Mouse (Mus musculus): ENCODE results near the gene Il18r1.

Il18r1 gene

GRCm38 (mm10) chr1:40494594-40494993 is 29.2 kb downstream of the Il18r1 start:
- no peak for DNase-seq (ENCODE audit: low read depth, low spot score)

- no peak for DNase-seq (ENCODE audit: low read depth, low spot score)
Measured at GRCm38 (mm10) chr1:40499708-40500107, 34.4 kb downstream of the Il18r1 start.

GRCm38 (mm10) chr1:40501126-40501525 is 35.8 kb downstream of the Il18r1 start:
- no peak for DNase-seq (ENCODE audit: low read depth, low spot score)

- no peak for DNase-seq (ENCODE audit: low read depth, low spot score)
Measured at GRCm38 (mm10) chr1:40501546-40502398, 36.4 kb downstream of the Il18r1 start.

GRCm38 (mm10) chr1:40504548-40504947 is 39.2 kb downstream of the Il18r1 start:
- DNase-seq (ENCODE audit: low read depth, low spot score) = no peak

DNA sequence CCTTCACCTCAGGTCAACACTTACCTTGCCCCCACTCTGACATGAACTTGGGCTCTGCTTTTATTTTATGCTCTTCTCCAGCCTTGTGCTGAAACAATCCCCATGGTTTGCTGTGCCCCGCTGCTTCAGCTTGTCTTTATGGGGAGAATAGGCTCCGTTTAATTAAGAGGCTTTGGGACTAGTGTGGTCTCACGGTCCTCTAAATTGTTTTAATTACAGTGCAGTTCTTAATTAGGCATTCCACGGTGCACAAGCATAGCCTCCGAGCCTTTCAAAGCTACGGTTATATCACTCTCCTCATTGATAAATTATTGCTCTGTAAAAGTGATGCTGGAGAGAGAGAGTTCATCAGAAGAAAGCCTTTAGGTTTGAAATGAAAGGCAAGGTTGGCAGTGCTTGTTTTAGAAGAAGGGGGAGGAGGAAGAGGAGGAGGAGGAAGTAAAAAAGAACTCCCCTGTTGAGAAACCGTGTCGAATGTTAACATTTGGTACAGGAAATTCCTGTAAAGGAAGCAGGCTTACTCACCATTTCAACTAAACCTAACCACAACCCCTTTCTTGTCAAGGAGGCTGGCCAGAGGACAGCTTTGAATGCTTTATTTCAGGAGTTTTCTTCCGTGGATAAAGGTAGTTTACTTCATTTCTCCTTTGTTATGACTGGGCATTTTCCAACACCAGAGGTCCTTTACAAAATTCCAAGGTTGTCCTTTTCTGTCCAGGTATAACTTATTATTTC is 49.7 kb downstream of the Il18r1 start, which contains the start of gene Il18rap:
Gene Il18rap, plus strand, starts transcription at position 512 of the 735 bp plus-strand sequence.
- peak; percentile 49 for DNase-seq (ENCODE audit: low read depth, low spot score)

DNA sequence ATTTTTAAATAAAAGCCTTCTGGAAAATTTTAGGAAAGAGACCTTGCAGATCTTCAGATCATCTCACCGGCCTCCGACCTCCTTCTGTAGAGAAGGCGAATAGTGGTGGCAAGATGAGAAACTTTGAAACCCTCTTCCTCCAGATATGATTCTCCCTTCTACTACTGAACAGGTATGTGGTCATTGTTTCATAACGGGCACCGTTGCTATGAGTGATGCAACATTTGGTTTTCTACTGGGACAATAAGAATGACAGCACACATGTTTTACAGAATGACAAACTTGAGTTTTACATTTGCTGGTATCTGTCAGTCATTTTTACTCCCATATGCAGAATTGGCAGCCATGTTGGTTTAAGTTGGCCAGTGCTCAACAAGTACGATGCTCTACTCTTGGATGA is 51.0 kb downstream of the Il18r1 start:
- DNase-seq (ENCODE audit: low read depth, low spot score) = peak; percentile 21

- DNase-seq (ENCODE audit: low read depth, low spot score) = no peak
Measured at GRCm38 (mm10) chr1:40522918-40523317, 57.6 kb downstream of the Il18r1 start.

DNA sequence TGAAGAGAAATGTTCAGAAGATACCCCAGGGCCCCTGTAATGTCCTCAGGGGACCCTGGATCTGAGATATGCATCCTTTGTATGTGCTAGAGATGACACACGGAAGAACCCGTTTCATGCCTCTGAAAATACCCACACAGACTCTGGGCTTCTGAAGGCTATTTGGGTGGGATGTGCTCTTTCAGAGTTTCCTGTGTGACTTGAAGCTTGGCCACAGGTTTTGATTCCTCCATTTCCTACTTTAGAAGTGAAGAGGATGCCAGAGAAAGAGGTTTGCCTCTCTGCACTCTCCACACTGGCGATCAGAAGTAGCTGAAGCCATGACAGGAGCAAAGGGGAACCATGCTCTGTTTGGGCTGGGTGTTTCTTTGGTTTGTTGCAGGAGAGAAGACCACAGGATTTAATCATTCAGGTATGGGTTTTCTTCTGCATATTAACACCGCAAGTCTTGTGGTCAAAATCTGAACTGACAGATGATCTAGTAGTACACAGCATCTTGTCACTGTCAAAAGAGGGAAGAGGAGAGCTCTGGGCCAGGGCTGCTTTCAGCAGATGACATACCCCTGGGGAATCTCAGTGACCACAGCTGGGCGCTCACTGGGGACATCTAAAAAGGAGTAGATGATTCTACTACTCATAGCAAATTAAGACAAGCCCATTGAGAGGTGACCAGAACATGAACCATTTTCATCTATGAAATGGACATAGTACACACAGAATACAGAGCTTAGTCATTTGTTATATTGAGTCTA is 58.8 kb downstream of the Il18r1 start:
- DNase-seq (ENCODE audit: low read depth, low spot score) = no peak

DNA sequence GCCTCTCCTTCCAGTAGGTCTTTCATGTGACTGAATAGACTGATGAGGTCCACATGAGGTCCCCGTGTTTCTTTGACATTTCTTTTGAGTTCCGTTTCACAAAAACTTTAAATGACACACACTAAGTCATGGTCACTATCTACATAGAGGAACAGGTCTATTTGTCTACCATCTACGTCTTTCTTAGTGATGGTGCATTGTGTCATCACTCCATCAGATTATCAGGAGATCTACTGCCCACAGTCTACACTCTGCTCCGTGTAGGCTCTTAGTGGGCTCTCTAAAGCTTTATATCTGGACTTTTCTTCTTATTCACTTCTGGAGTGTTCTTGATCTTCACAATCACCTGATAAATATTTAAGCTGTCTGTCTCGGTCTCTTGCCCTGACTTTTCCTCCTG is 63.9 kb downstream of the Il18r1 start:
- DNase-seq (ENCODE audit: low read depth, low spot score) = peak; percentile 16

DNA sequence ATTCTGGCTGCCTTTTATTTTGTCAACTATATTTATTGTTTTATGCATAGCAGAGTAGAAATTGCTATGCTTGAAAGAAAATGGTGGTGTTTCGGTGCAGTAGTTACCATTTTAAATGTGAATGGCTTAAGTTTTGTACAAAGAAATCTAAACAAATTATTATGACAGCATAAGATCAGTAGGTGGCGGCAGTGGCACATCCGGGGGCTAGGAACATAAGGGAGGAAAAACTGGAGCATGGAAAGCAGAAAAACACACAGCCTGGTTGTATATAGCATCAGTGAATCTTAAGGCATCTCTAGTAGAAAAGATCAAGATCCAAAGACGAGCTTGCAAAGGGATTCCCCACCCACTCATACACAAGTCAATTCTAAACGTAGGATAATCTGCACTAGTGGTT is 72.2 kb downstream of the Il18r1 start:
- no peak for DNase-seq (ENCODE audit: low read depth, low spot score)

DNA sequence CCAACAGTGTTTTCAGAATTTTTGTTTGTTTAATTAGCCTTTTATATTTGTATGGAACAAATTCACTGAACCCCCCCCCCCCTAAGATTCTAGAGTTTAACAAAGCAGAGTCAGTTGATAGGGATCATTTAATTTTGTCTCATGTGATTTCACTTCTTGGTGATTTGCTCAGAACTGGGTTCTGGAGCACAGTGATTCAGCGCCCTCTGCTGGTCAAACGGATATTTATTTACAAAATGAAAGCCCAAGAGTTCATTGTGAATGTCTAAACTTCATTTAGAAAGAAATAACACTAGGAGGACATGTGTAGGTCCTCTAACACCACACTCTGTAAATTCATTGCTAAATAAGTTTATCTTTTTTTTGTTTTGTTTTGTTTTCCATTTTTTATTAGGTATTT is 79.3 kb downstream of the Il18r1 start:
- peak; percentile 87 for DNase-seq (ENCODE audit: low read depth, low spot score)

- no peak for DNase-seq (ENCODE audit: low read depth, low spot score)
Measured at GRCm38 (mm10) chr1:40546645-40547044, 81.3 kb downstream of the Il18r1 start.

- no peak for DNase-seq (ENCODE audit: low read depth, low spot score)
Measured at GRCm38 (mm10) chr1:40547064-40547572, 81.8 kb downstream of the Il18r1 start.

- no peak for DNase-seq (ENCODE audit: low read depth, low spot score)
Measured at GRCm38 (mm10) chr1:40547762-40548161, 82.4 kb downstream of the Il18r1 start.
